Mouse (Mus musculus) spleen, adult 18-20 months (tissue): ENCODE measurements at regions not wholly inside any gene's neighbourhood (a gene's known extent, or its start where the extent isn't known, plus 50 kb on each side); places are given as distances from the start of the nearest gene placed in this dataset.

Source experiments
- DNase-seq, 2 experiments: peaks; one replicate each; pipeline ENCODE4 v3.0.0; 2022; ENCODE audit warnings: mixed read lengths in 2 of 2

GRCm38 (mm10) chr1:89207306-89207705, 137.1 kb downstream of the Sh3bp4 start:
- no peak for DNase-seq

GRCm38 (mm10) chr1:89211116-89211515, 140.9 kb downstream of the Sh3bp4 start:
- no peak for DNase-seq

- no peak for DNase-seq
Observed at GRCm38 (mm10) chr1:89228426-89228825, 158.2 kb downstream of the Sh3bp4 start.

GRCm38 (mm10) chr1:89231756-89232155, 161.5 kb downstream of the Sh3bp4 start:
- no peak for DNase-seq

GRCm38 (mm10) chr1:89232391-89232790, 162.2 kb downstream of the Sh3bp4 start:
- no peak for DNase-seq

GRCm38 (mm10) chr1:89234895-89235294, 164.7 kb downstream of the Sh3bp4 start:
- DNase-seq: no peak

- no peak for DNase-seq
Observed at GRCm38 (mm10) chr1:89235296-89235695, 165.1 kb downstream of the Sh3bp4 start.

GRCm38 (mm10) chr1:89237696-89238095, 167.5 kb downstream of the Sh3bp4 start:
- DNase-seq: no peak

GRCm38 (mm10) chr1:89244598-89244997, 174.4 kb downstream of the Sh3bp4 start:
- no peak for DNase-seq

- DNase-seq: no peak
Observed at GRCm38 (mm10) chr1:89245202-89246003, 175.2 kb downstream of the Sh3bp4 start.

GRCm38 (mm10) chr1:89251753-89252152, 181.5 kb downstream of the Sh3bp4 start:
- DNase-seq: no peak

- DNase-seq: no peak
Observed at GRCm38 (mm10) chr1:89252528-89252927, 182.3 kb downstream of the Sh3bp4 start.

GRCm38 (mm10) chr1:89257945-89258344, 187.7 kb downstream of the Sh3bp4 start:
- no peak for DNase-seq

- no peak for DNase-seq
Observed at GRCm38 (mm10) chr1:89265771-89266170, 188.8 kb upstream of the Agap1 start.

GRCm38 (mm10) chr1:89268806-89269205, 185.8 kb upstream of the Agap1 start:
- DNase-seq: no peak

- DNase-seq: no peak
Observed at GRCm38 (mm10) chr1:89271743-89272142, 182.9 kb upstream of the Agap1 start.

- no peak for DNase-seq
Observed at GRCm38 (mm10) chr1:89273021-89273420, 181.6 kb upstream of the Agap1 start.

- no peak for DNase-seq
Observed at GRCm38 (mm10) chr1:89273786-89274362, 180.7 kb upstream of the Agap1 start.

- no peak for DNase-seq
Observed at GRCm38 (mm10) chr1:89279382-89279781, 175.2 kb upstream of the Agap1 start.

- no peak for DNase-seq
Observed at GRCm38 (mm10) chr1:89281107-89281655, 173.4 kb upstream of the Agap1 start.

GRCm38 (mm10) chr1:89285041-89285440, 169.6 kb upstream of the Agap1 start:
- no peak for DNase-seq

- DNase-seq: no peak
Observed at GRCm38 (mm10) chr1:89287136-89287795, 167.3 kb upstream of the Agap1 start.

- DNase-seq: no peak
Observed at GRCm38 (mm10) chr1:89288001-89288400, 166.6 kb upstream of the Agap1 start.

- DNase-seq: no peak
Observed at GRCm38 (mm10) chr1:89288921-89289320, 165.7 kb upstream of the Agap1 start.
